Mouse (Mus musculus): ENCODE results near the gene Vmn1r69.

Vmn1r69 gene

DNA sequence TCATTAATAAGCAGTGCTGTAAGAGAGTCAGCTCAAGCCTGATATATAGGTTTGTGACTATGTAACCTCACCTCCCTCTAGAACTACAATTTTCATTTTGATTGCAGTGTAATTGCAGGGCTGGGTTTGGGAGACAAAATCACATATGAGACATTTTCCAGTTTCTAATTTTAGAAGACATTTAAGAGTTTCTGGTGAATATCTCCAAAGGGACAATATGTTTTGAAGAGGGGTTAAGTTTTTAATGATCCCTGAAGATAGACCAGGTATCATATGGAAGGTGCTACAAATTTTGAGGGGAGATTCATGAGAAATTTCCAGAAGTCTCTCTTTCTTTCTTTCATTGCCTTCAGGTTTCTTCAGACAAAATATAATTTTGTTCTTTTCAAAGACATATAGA lies at the start of gene Vmn1r69:
TSS of gene Vmn1r69 (minus strand) at position 101 of the 400 bp plus-strand sequence.
- no peak for DNase-seq (ENCODE audit: low spot score)

GRCm38 (mm10) chr7:10631232-10631631 lies 17.8 kb upstream of the Vmn1r69 start, which contains the start of gene Vmn1r70:
Gene Vmn1r70 (plus strand): TSS chr7:10631532.
- no peak for DNase-seq (ENCODE audit: low spot score)

GRCm38 (mm10) chr7:10558385-10558784 lies 55.1 kb downstream of the Vmn1r69 start, which contains the start of gene Vmn1r68:
Gene Vmn1r68 (minus strand): TSS chr7:10558485.
- no peak for DNase-seq (ENCODE audit: low spot score)

Data from embryo, embryonic 10 days (tissue).